Mouse (Mus musculus) cerebellum, adult 2 months (tissue): ENCODE measurements around the gene Cldn10. TPM values are rescaled to one million over a fixed set of nuclear protein-coding genes. Genes with fewer than 3 reads are reported as not detected.
A peak's percentile ranks its signal among the peaks of the same experiment; 100 is the strongest.

Source experiments
- DNase-seq, 2 experiments: peaks; one replicate each; pipeline ENCODE4 v3.0.0; 2021
- H3K27ac ChIP-seq: fragments of 200-500 bp; 2 replicates; pipeline ENCODE4 v1.5.1; 2012; ENCODE audit warnings: low read length, control low read depth, inconsistent platforms; ENCODE audit not compliant: insufficient read depth
- H3K27me3 ChIP-seq: fragments of 200-500 bp; 2 replicates; pipeline ENCODE4 v1.6.1; 2012; ENCODE audit warnings: inconsistent platforms, mild to moderate bottlenecking, low read length, moderate library complexity; ENCODE audit not compliant: control insufficient read depth, insufficient read depth
- H3K4me1 ChIP-seq: fragments of 200-500 bp; 2 replicates; pipeline ENCODE4 v1.6.1; 2011; ENCODE audit warnings: low read length; ENCODE audit not compliant: control insufficient read depth, insufficient read depth
- H3K4me3 ChIP-seq: fragments of 200-500 bp; replicated peaks from 2 replicates; pipeline ENCODE3; 2011; ENCODE audit warnings: mild to moderate bottlenecking, low read depth, low read length, control low read depth; ENCODE audit not compliant: insufficient read depth
- CTCF ChIP-seq: fragments of 200-500 bp; IDR thresholded peaks from 2 replicates; pipeline ENCODE4 v1.5.1; 2011; ENCODE audit warnings: low read depth, mild to moderate bottlenecking, control low read depth, low read length, moderate library complexity, borderline replicate concordance; ENCODE audit not compliant: insufficient read depth
- POLR2A ChIP-seq: fragments of 200-500 bp; IDR thresholded peaks from 2 replicates; pipeline ENCODE4 v1.6.1; 2011; ENCODE audit warnings: low read length, control low read depth, borderline replicate concordance; ENCODE audit not compliant: insufficient read depth
- WGBS: fragments of 180-500 bp; shearing (Covaris S2); methylation state at CpG from one replicate; pipeline ENCODE4 v1.1.7; 2018; 5-methylcytosine and 5-hydroxymethylcytosine counted together
- polyA plus RNA-seq: library from polyadenylated mRNA; depleted of rRNA; stranded (reverse); fragments of >200 nt; gene quantifications from 2 replicates; pipeline ENCODE4 v1.2.3, GENCODE M21; 2012; rRNA removed

Gene Cldn10
- polyA plus RNA-seq, 1 experiment = 24.5 TPM

DNA sequence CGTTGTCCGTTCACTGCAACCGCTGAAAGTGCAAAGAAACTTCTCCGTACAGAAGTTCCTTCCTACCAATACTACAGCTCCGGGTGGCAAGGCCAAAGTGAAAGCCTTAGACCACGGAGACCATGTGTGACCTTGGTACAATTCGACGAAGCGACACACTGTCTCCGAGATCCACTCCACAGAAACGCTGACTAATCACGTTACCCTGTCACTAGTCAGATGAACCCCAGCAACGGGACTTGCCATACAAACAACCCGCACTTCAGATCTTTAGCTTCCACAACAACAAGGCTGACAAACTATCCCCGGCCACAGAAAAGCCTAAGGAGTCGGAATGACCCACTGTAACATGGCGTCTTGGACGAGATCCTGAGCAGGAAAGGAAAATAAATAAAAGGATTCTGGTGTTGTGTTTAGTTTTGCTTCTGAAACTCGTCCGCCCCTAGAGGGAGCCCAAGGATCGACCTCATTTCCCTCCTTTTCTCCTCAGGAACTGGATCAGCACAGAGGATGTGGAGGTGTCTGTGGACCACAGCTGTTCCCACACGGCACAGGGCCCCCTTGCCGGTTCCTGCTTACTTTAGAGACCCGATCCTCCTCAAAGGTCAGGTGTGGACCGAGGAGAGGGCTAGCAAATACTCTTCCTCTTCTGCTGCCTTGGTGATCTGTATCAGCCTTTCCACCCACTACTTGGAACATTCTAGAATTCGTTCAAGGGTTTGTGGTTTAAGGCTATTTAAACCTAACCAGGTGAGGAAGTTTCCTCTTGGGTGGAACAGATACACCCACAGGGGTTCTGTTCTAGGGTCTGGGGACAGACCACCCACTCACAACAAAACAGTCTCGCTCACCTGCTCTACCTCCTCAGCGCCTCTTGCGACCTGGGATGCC is 122.9 kb downstream of the Cldn10 start:
- 65% methylated on average over 29 of the region's 29 CpGs for WGBS
- Histone ChIP-seq H3K4me3 (no peak overlapping the region), H3K4me1 (peaks cover 3% of the 10 kb centered on the region), H3K27ac (no peak overlapping the region), H3K27me3 (no peaks in the 10 kb centered on the region)
- peak; percentile 47 to 61 for DNase-seq
- TF ChIP-seq POLR2A (no peak), CTCF (peak; percentile 74)

DNA sequence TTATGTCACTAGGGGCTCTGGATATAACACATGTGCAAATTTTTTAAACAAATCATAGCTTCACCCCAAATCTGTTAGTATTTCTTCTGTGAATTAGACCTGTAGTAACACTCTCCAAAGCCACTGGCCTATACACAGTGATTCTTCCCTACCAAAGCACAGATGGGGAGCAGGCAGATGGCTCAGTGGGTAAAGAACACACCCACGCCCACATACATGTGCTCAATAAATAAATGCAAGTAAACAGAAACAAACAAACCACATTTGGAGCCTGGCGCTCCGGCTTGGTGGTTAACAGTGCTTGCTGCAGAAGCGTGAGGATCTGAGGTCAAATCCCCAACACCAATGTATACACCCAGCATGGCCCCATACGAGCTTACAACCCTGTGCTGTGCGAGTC is 123.8 kb downstream of the Cldn10 start:
- Histone ChIP-seq H3K27me3 (no peaks in the 10 kb centered on the region), H3K4me1 (peaks cover 3% of the 10 kb centered on the region), H3K27ac (no peak overlapping the region), H3K4me3 (no peak overlapping the region)
- WGBS = 82% methylated on average over 6 of the region's 6 CpGs
- no peak for DNase-seq
- TF ChIP-seq POLR2A (no peak), CTCF (no peak)

- Histone ChIP-seq H3K4me3 (no peak overlapping the region), H3K4me1 (peaks cover 3% of the 10 kb centered on the region), H3K27ac (no peak overlapping the region), H3K27me3 (no peaks in the 10 kb centered on the region)
- TF ChIP-seq CTCF = no peak
- no peak for TF ChIP-seq POLR2A
- no peak for DNase-seq
- WGBS = 83% methylated on average over 5 of the region's 5 CpGs
Observed at GRCm38 (mm10) chr14:118913651-118914050, 125.9 kb downstream of the Cldn10 start.

DNA sequence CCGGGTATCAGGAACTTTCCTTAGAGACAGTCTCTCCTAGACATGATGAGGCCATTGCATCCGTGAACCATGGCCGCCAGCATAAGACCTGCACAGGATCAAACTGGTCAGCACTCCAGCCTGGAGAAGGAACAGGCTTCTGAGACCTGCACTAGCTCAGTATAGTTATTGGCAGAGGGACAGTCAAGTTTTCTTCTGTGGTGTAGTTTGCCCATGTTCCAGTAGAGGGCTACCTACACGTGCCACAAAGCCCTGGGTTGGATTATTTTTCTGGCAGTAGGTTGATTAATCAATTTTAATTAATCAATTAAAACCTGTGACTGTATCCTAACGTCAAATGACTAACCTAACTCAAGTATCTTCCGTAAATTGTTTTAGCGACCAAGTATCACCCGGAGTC is 131.3 kb downstream of the Cldn10 start:
- 73% methylated on average over 8 of the region's 8 CpGs for WGBS
- Histone ChIP-seq H3K4me1 (peaks cover 5% of the 10 kb centered on the region; the same call in 1 of the 2 replicates), H3K27me3 (no peaks in the 10 kb centered on the region), H3K4me3 (no peak overlapping the region), H3K27ac (no peak overlapping the region)
- TF ChIP-seq POLR2A (no peak), CTCF (peak; percentile 29; the same call in 1 of the 2 replicates)
- DNase-seq = peak in 1 of 2 experiments; percentile 32

DNA sequence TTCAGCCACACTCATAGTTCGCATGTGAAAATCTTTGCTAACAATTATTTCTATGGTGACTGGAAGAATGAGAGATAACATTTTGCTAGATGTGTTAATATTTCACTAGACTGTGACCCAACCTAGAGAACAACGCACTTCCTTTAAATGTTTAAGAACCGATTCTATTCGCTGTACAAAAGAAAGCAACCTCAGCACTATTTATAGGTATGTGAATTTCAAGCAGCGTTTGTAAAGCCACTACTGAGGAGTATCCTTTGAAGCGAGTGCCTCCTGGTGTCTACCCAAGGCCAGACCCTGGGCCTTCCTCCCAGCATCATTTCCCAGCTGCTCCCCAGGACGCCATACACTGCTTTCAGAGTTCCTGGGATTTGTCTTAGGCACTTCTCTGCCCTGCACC is 132.9 kb downstream of the Cldn10 start:
- H3K4me1 ChIP-seq = peaks cover 8% of the 10 kb centered on the region
- 81% methylated on average over 7 of the region's 7 CpGs for WGBS
- H3K4me3 ChIP-seq = no peak overlapping the region
- TF ChIP-seq POLR2A (no peak), CTCF (no peak)
- H3K27me3 ChIP-seq = no peaks in the 10 kb centered on the region
- no peak for DNase-seq
- no peak overlapping the region for H3K27ac ChIP-seq

- peaks cover 8% of the 10 kb centered on the region for H3K4me1 ChIP-seq
- 49% methylated on average over 22 of the region's 22 CpGs for WGBS
- H3K27ac ChIP-seq = no peak overlapping the region
- H3K27me3 ChIP-seq = no peaks in the 10 kb centered on the region
- peak; percentile 19 to 40 for DNase-seq
- no peak for TF ChIP-seq POLR2A
- no peak for TF ChIP-seq CTCF
- no peak overlapping the region for H3K4me3 ChIP-seq
Observed at GRCm38 (mm10) chr14:118922251-118922650, 134.5 kb downstream of the Cldn10 start.

- H3K27ac ChIP-seq = no peak overlapping the region
- peak; percentile 48 to 56 for DNase-seq
- H3K27me3 ChIP-seq = no peaks in the 10 kb centered on the region
- WGBS = 7% methylated on average over 47 of the region's 47 CpGs
- peaks cover 8% of the 10 kb centered on the region for H3K4me1 ChIP-seq
- H3K4me3 ChIP-seq = peak overlapping the region; percentile 27
- TF ChIP-seq CTCF (no peak), POLR2A (no peak)
Observed at GRCm38 (mm10) chr14:118922667-118923184, 135.0 kb downstream of the Cldn10 start.

Other genes with a start within 250 kb of the Cldn10 start
- 4.5 and 5.4 TPM in 2 replicates for gene Abcc4, start 81.7 kb upstream of the Cldn10 start, polyA plus RNA-seq
- 68.4 and 75.3 TPM in 2 replicates for gene Dzip1, start 137.6 kb downstream of the Cldn10 start, polyA plus RNA-seq
- gene Dnajc3, start 150.1 kb downstream of the Cldn10 start, polyA plus RNA-seq = 25.9 and 26.0 TPM in 2 replicates